Mouse (Mus musculus) liver, postnatal 0 days (tissue): ENCODE measurements at regions not wholly inside any gene's neighbourhood (a gene's known extent, or its start where the extent isn't known, plus 50 kb on each side); places are given as distances from the start of the nearest gene placed in this dataset.

Source experiments
- CTCF ChIP-seq: sonication (generic); IDR thresholded peaks from 2 replicates; pipeline ENCODE4 v1.5.1; 2016; ENCODE audit warnings: antibody characterized with exemption, low read depth
- EP300 ChIP-seq: IDR thresholded peaks from 2 replicates; pipeline ENCODE4 v1.6.1; 2016; ENCODE audit warnings: antibody characterized with exemption, low read depth, mild to moderate bottlenecking

GRCm38 (mm10) chr10:119294454-119295149, 54.7 kb upstream of the Cand1 start:
- TF ChIP-seq CTCF (peak; percentile 60), EP300 (no peak)
